Mouse (Mus musculus) urinary bladder, postnatal 4 days (tissue): ENCODE measurements around the gene Hoxa4.

Experiments used
- DNase-seq, 2 experiments: peaks; one replicate each; pipeline ENCODE4 v3.0.0; 2021 to 2022; ENCODE audit warnings: low spot score in 2 of 2

Hoxa4 gene

GRCm38 (mm10) chr6:52203371-52204049, 12.0 kb upstream of the Hoxa4 start:
- no peak for DNase-seq

GRCm38 (mm10) chr6:52203121-52203370, 11.5 kb upstream of the Hoxa4 start:
- DNase-seq: no peak

- DNase-seq: no peak
Measured at GRCm38 (mm10) chr6:52202362-52203120, 11.0 kb upstream of the Hoxa4 start.

GRCm38 (mm10) chr6:52201269-52201668, 9.7 kb upstream of the Hoxa4 start:
- no peak for DNase-seq

- no peak for DNase-seq
Measured at GRCm38 (mm10) chr6:52200751-52201250, 9.2 kb upstream of the Hoxa4 start.

GRCm38 (mm10) chr6:52200073-52200750, 8.7 kb upstream of the Hoxa4 start:
- no peak for DNase-seq

- no peak for DNase-seq
Measured at GRCm38 (mm10) chr6:52197271-52197670, 5.7 kb upstream of the Hoxa4 start.

GRCm38 (mm10) chr6:52196811-52197210, 5.3 kb upstream of the Hoxa4 start:
- DNase-seq: no peak

GRCm38 (mm10) chr6:52194690-52195089, 3.1 kb upstream of the Hoxa4 start:
- no peak for DNase-seq

- peak; percentile 81 to 91 for DNase-seq
Measured at GRCm38 (mm10) chr6:52191860-52192550, 452 bp upstream of the Hoxa4 start.

- no peak for DNase-seq
Measured at GRCm38 (mm10) chr6:52190410-52190809, 1.1 kb downstream of the Hoxa4 start.

GRCm38 (mm10) chr6:52189909-52190308, 1.6 kb downstream of the Hoxa4 start:
- DNase-seq: no peak

GRCm38 (mm10) chr6:52189172-52189591, 2.4 kb downstream of the Hoxa4 start:
- DNase-seq: no peak

GRCm38 (mm10) chr6:52186500-52186899, 5.1 kb downstream of the Hoxa4 start:
- DNase-seq: no peak

GRCm38 (mm10) chr6:52185834-52186233, 5.7 kb downstream of the Hoxa4 start:
- no peak for DNase-seq

GRCm38 (mm10) chr6:52185222-52185621, 6.3 kb downstream of the Hoxa4 start:
- no peak for DNase-seq

- DNase-seq: no peak
Measured at GRCm38 (mm10) chr6:52184668-52185067, 6.9 kb downstream of the Hoxa4 start.

GRCm38 (mm10) chr6:52183311-52184080, 8.1 kb downstream of the Hoxa4 start:
- DNase-seq: no peak

GRCm38 (mm10) chr6:52182793-52183192, 8.8 kb downstream of the Hoxa4 start:
- DNase-seq: no peak

GRCm38 (mm10) chr6:52182030-52182429, 9.5 kb downstream of the Hoxa4 start:
- no peak for DNase-seq

GRCm38 (mm10) chr6:52180726-52181125, 10.8 kb downstream of the Hoxa4 start:
- no peak for DNase-seq
